Mouse (Mus musculus): ENCODE data around the gene Ms4a12.
"Not testable (repeated sequence)": the region's sequence is repeated elsewhere in the genome, so short reads cannot be mapped to it uniquely, and the experiment has no call there.

Gene Ms4a12

DNA sequence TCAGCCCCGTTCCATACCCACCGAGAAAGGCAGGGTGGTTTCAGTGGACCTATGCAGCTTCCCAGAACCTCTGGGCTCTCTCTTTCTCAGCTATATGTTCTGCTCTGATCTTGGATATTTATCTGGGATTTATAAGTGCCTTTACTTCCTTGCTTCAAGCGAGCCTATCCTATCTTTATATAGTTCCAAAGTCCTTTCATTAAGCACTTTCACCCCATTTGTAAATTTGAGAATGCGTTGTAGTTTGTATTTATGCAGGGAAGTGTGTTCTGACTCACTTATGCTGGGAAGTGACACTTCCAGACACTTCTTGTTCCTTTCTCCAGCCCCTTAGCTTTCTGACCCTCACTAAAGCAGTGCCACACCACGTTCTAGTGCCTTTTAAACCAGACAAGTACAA is at the start of gene Ms4a12:
TSS of gene Ms4a12 (minus strand) at position 101 of the 400 bp plus-strand sequence.
- no peak for DNase-seq (ENCODE audit: low spot score)

GRCm38 (mm10) chr19:11280223-11280622 is 48.0 kb upstream of the Ms4a12 start:
- DNase-seq (ENCODE audit: low spot score) = no peak

- no peak for DNase-seq (ENCODE audit: low spot score)
These were observed 44.2 kb upstream of the Ms4a12 start for GRCm38 (mm10) chr19:11276431-11276830.

DNA sequence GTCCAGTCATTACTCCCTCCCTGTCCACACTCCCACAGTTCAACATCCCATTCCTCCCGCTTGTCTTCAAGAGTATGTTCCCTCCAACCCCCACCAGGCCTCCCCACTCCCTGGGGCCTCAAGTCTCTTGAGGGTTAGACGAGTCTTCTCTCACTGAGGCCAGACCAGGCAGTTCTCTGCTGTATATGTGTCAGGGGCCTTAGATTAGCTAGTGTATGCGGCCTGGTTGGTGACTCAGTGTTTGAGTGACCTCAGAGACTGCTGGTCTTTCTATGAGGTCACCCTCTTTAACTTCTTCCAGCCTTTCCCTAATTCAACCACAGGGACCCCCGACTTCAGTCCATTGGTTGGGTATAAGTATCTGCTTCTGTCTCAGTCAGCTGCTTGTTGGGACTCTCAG is 34.7 kb upstream of the Ms4a12 start:
- DNase-seq (ENCODE audit: low spot score) = no peak

DNA sequence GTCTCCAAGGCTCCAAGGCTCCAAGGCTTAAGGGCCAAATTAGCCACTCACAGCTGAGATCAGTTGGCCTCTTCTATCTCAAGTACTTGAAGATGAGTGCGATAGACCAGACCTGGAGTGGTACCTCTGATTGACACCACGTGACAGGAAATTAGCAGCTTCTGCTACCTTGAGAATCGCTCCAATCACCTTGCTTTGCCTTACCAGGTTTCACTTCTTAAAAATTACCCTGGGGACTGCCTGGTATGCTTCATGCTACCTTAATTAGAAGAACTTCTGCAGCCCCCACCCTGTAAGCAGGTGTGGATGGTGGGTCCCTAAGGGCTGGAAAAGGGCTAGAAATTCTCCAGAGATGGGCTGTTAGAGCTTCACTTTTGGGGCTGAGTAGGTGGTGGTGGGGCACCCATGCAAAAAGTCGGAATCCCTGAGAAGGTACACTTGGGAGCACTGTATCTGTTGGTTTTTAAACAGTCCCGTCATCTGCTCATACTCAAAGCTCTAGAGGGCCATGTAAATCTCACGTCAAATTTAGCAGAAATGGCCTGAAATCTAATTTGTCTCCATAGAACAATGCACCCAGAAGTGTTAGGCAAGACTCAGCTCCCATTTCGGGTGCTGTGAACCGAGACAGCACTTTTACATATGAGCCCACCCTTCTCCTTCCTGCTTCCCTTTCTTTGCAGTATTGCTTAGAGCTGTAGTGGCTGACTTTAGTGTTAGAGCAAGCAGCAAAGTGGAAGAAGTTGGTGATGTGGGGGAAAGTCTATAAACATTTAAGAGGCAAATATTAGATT is 34.0 kb upstream of the Ms4a12 start, which contains the start of gene Ms4a1:
TSS of gene Ms4a1 (minus strand) at position 190 of the 794 bp plus-strand sequence.
- DNase-seq (ENCODE audit: low spot score) = no peak

- DNase-seq (ENCODE audit: low spot score) = no peak
These were observed 32.4 kb upstream of the Ms4a12 start for GRCm38 (mm10) chr19:11264602-11265185.

DNA sequence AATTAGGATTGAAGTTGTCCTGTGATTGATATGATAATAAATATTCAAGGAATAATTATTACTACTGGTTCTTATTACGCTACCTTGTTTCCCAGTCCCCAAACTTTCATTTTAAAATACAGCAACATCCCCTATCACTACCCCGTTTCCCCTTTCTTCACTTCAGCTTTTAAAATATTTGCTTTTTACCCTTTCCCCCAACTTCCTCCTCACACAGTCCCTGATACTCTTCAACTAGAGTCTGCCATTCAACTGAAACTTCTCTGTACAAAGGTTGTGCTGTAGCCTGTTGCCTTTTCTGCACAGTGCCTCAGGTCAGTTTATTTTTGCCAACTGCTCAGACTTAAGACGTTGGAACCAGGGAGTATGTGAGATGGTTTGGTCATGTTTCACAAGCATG is 31.3 kb upstream of the Ms4a12 start:
- no peak for DNase-seq (ENCODE audit: low spot score)

DNA sequence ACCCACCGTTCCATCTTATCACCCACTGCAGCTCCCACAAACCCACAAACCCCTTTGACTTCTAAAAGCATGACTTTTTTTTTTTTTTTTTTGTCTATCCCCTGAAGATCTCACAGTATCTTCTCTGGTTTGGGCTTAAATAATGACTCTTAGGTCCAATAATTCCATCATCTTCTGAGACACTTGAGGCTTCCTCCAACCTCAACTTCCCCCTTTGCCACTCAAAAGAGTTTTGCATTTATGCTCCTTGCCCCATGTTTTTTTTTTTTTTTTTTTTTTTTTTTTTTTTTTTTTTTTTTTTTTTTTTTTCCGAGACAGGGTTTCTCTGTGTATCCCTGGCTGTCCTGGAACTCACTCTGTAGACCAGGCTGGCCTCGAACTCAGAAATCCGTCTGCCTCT is 30.7 kb upstream of the Ms4a12 start:
- not testable (repeated sequence) for DNase-seq (ENCODE audit: low spot score)

GRCm38 (mm10) chr19:11261522-11261921 is 29.3 kb upstream of the Ms4a12 start:
- no peak for DNase-seq (ENCODE audit: low spot score)

- DNase-seq (ENCODE audit: low spot score) = no peak
These were observed 12.0 kb upstream of the Ms4a12 start for GRCm38 (mm10) chr19:11244230-11244629.

DNA sequence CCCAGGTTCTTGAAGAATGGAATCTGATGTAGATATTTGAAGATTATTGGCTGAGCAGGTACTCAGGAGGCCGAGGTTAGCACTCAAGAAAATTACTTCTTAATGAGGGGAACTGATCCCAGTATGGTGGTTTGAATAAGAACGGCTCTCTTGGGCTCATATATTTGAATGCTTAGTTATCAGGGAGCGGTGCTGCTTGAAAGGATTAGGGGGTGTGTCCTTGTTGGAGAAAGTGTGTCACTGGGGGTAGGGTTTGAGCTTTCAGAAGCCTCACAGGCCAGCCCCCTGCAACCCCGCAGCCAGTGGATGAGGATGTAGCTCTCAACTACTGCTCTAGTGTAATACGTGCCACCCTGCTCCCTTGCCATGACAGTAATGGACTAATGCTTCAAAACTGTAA is 10.3 kb upstream of the Ms4a12 start:
- no peak for DNase-seq (ENCODE audit: low spot score)

DNA sequence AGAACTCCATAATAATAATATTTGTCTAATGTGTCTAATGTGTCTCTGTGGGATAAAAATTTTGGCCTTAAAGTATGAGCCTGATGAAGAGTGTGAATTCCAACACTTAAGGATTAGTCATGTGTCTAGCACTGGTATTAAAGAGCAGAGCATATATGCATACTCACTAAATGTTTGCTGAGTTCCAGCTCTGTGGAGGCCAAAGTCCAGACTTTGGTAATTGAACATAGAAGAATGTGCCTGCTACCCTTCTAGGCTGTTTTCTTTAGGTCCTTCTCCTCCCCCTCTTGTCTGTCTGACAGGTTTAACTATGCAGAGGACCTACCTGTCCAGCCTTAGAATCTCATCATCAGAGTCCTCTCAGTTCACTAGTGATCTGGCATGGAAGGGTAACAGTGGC is 3.6 kb upstream of the Ms4a12 start:
- DNase-seq (ENCODE audit: low spot score) = no peak

DNA sequence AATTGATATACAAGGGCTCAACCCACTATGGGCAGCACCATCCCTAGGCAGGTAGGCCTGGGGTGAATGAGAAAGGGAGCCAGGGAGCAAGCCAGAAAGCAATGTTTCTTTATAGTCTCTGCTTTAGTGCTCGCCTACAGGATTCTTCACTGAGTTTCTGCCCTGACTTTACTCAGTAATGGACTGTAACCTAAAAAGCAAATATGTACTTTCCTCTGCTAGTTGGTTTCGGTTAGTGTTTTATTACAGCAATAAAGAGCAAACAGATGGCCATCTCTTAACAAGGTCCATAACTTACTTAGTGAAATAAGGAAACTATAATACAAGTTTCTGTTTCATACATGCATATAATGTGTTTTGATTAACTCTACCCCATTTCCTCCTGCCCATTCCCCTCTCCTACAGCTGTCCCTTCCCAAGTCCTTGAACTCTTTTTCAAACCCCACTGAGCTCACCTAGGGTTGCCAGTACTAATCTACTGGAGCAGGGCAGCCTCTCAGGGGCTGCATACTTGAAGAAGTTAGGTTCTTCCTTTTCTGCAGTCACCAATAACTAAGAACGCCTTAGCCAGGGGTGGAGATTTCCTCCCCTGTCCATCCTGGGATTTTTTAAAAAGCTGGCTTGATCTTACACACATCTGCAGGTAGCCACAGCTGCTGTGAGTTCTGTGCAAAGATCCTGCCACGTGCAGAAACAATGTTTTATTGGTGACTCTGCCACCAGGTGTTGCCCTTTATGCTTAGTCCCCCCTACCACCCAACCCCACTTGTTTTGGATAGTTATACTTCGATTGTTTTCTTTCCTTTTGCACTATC is 2.9 kb upstream of the Ms4a12 start:
- no peak for DNase-seq (ENCODE audit: low spot score)

DNA sequence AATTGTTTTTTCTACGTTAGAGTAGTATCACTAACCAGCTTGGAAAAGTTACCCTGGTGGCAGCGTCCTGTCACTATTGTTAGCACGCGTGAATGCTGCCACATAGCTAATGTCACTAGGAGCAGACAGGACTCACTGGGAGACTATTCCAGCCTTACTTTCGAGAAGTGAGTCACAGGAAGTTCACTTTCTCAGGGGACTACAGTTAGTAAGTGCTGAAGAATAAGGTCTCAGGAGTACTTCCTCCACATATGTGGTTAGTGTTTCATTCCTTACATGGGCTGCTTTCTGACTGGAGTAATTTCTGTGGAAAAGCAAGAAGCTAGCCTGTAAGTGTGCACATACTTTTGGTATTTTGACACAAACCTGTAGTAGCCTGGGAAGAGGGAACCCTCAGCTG is 2.0 kb upstream of the Ms4a12 start:
- DNase-seq (ENCODE audit: low spot score) = no peak

GRCm38 (mm10) chr19:11196546-11196945 is 35.7 kb downstream of the Ms4a12 start, which contains the start of gene Ms4a13:
TSS of gene Ms4a13 (minus strand) at chr19:11196737.
- no peak for DNase-seq (ENCODE audit: low spot score)

DNA sequence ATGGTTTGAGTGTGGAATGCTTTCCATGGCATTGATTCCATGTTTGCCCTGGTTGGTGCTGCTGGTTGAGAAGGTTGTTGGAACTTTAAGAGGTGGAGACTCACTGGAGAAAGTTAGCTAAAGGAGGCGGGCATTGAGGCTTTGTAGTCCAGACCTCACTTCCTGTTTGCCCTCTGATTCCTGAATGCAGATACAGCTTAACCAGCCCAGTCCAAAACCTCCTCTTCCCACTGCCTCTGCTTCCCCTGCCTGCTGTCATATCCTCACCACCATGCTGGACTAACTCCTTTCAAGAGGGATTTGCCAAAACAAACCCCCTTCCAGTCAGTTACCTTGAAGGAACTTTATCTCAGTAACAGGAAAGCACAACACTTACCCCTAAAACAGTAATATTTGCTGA is 39.7 kb downstream of the Ms4a12 start:
- no peak for DNase-seq (ENCODE audit: low spot score)

GRCm38 (mm10) chr19:11184121-11184520 is 48.1 kb downstream of the Ms4a12 start:
- DNase-seq (ENCODE audit: low spot score) = peak; percentile 32

DNA sequence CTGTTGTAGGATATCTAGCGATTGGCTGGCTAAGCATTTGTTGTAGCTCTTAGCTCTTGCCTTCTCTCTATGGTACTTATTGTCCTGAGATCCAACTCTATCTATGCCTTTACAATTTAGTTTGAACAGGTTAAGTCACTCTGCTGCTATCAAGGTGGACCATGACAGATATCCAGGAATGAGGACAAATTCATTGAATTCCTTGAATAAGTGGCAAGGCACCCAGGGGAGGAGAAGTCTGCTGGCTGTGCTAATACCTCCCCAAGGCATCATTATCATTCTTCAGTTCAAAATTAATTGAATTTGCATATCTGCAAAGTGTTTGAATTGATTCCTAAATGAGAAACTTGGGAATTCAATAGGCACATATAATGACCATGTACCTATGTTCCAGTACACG is 54.8 kb downstream of the Ms4a12 start:
- no peak for DNase-seq (ENCODE audit: low spot score)

- DNase-seq (ENCODE audit: low spot score) = no peak
These were observed 67.1 kb downstream of the Ms4a12 start, which contains the start of gene 1700025F22Rik for GRCm38 (mm10) chr19:11165172-11165571. TSS of gene 1700025F22Rik (minus strand) at chr19:11165320.

All from layer of hippocampus, adult 11-12 months (tissue).